Mouse (Mus musculus) frontal cortex, postnatal 10 days (tissue): ENCODE measurements around the gene Fbxw22.
"Not testable (repeated sequence)": the region's sequence is repeated elsewhere in the genome, so short reads cannot be mapped to it uniquely, and the experiment has no call there.

Experiments used
- DNase-seq, 2 experiments: peaks; one replicate each; pipeline ENCODE4 v3.0.0; 2022; ENCODE audit warnings: low spot score in 2 of 2, mixed read lengths in 1 of 2

Fbxw22 gene

DNA sequence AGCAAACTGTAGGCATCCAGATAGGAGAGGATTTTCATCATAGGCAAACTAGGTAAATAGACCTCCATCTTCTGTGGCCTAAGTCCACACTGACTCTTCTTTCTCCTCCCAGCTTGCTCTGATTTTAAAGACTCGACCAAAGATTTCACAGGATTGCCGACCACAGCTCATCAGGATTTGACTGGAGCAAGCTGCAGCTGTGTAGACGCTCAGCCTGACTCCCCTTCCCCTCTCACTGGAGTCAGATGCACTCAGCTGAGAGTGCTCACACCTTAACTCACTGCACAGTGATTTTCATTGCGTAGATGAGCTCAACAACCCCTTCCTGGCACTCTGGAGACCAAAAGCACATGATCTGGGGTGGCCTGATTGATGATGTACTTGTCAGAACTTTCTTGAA lies at the start of gene Fbxw22:
Fbxw22 (minus strand) TSS at position 101 of the 400 bp plus-strand sequence.
- DNase-seq, result not testable (repeated sequence)

DNA sequence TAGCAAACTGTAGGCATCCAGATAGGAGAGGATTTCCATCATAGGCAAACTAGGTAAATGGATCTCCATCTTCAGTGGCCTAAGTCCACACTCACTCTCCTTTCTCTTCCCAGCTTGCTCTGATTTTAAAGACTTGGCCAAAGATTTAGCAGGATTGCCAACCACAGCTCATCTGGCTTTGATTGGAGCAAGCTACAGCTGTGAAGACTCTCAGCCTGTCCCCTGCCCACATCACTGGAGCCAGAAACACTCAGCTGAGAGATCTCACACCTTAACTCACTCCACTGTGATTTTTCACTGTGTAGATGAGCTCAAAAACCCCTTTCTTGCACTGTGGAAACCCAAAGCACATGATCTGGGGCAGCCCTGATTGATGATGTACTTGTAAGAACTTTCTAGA lies 44.9 kb upstream of the Fbxw22 start, which contains the start of gene Fbxw16:
Fbxw16 (minus strand) TSS at position 101 of the 400 bp plus-strand sequence.
- no peak for DNase-seq

- no peak for DNase-seq
These were observed 28.9 kb upstream of the Fbxw22 start for GRCm38 (mm10) chr9:109432956-109433355.

- DNase-seq, result not testable (repeated sequence)
These were observed 64.5 kb downstream of the Fbxw22 start, which contains the start of gene Fbxw28 for GRCm38 (mm10) chr9:109339559-109339958. Fbxw28 (minus strand) TSS chr9:109339659.
